Mouse (Mus musculus) megakaryocyte, embryonic 14.5 days (primary cell): ENCODE measurements around the gene Dppa2.

Experiments
- FLI1 ChIP-seq: IDR thresholded peaks from 2 replicates; pipeline ENCODE4 v1.6.1; 2012; ENCODE audit warnings: low read length, inconsistent platforms, mixed read lengths
- GATA1 ChIP-seq: IDR thresholded peaks from 3 replicates; pipeline ENCODE4 v1.6.1; 2012; ENCODE audit warnings: mixed read lengths, low read length, inconsistent platforms, borderline replicate concordance

- TF ChIP-seq GATA1 (no peak), FLI1 (no peak)
These were observed 57.2 kb downstream of the Dppa2 start for GRCm38 (mm10) chr16:48360887-48361286.
